Mouse (Mus musculus) midbrain, postnatal 0 days (tissue): Measurements from ENCODE around the gene Cib4. TPM values are rescaled to one million over a fixed set of nuclear protein-coding genes. Genes with fewer than 3 reads are reported as not detected.

ENCODE experiments used
- ATAC-seq: fragments of 200-750 bp; cut with Nextera tagmentation; 2 replicates; pipeline ENCODE4 v1.8.0; 2017; ENCODE audit warnings: moderate number of reproducible peaks, mild to moderate bottlenecking, moderate TSS enrichment, moderate library complexity; ENCODE audit not compliant: low FRiP score
- DNase-seq: peaks from one replicate; pipeline ENCODE4 v3.0.0-alpha.2; 2015; ENCODE audit warnings: low spot score
- H3K27ac ChIP-seq: fragments of 300-500 bp; sonication (generic); 2 replicates; pipeline ENCODE4 v1.5.1; 2014; ENCODE audit warnings: low read depth, mild to moderate bottlenecking, low read length, mixed read lengths
- H3K27me3 ChIP-seq: fragments of 300-500 bp; sonication (generic); 2 replicates; pipeline ENCODE4 v1.6.1; 2014; ENCODE audit warnings: low read length, control low read depth, mixed read lengths; ENCODE audit not compliant: insufficient read depth
- H3K36me3 ChIP-seq: fragments of 300-500 bp; sonication (generic); 2 replicates; pipeline ENCODE4 v1.6.1; 2014; ENCODE audit warnings: low read length, control low read depth, mixed read lengths; ENCODE audit not compliant: insufficient read depth
- H3K4me1 ChIP-seq: fragments of 300-500 bp; sonication (generic); 2 replicates; pipeline ENCODE4 v1.6.1; 2014; ENCODE audit warnings: mild to moderate bottlenecking, control low read depth, antibody characterized with exemption, low read length, mixed read lengths; ENCODE audit not compliant: insufficient read depth
- H3K4me2 ChIP-seq: fragments of 300-500 bp; sonication (generic); 2 replicates; pipeline ENCODE4 v1.6.1; 2014; ENCODE audit warnings: low read depth, mild to moderate bottlenecking, low read length, mixed read lengths; ENCODE audit not compliant: poor library complexity, severe bottlenecking
- H3K4me3 ChIP-seq: fragments of 300-500 bp; sonication (generic); 2 replicates; pipeline ENCODE4 v1.5.1; 2014; ENCODE audit warnings: low read depth, mild to moderate bottlenecking, low read length, moderate library complexity
- H3K9ac ChIP-seq: fragments of 300-500 bp; sonication (generic); replicated peaks from 2 replicates; pipeline ENCODE4 v1.6.1; 2014; ENCODE audit warnings: mild to moderate bottlenecking, low read length, moderate library complexity, mixed read lengths; ENCODE audit not compliant: poor library complexity, severe bottlenecking
- H3K9me3 ChIP-seq: fragments of 300-500 bp; sonication (generic); 2 replicates; pipeline ENCODE4 v1.6.1; 2016; ENCODE audit warnings: low read length, control low read depth
- CTCF ChIP-seq: IDR thresholded peaks from 2 replicates; pipeline ENCODE4 v1.5.1; 2016; ENCODE audit warnings: antibody characterized with exemption, mild to moderate bottlenecking
- WGBS: fragments of 180-500 bp; shearing (Covaris S2); extraction: QIAGEN DNeasy Blood & Tissue Kit; methylation state at CpG from one replicate; pipeline ENCODE4 v1.1.7; 2014; 5-methylcytosine and 5-hydroxymethylcytosine counted together
- polyA plus RNA-seq: library from polyadenylated mRNA; unstranded; fragments of >200 nt; fragmentation: Nextera tagmentation; extraction: Ambion mirVana; gene quantifications from 2 replicates; pipeline ENCODE4 v1.2.1, GENCODE M21; 2015
- total RNA-seq: library from RNA; depleted of rRNA; stranded (reverse); fragments of >200 nt; gene quantifications from 2 replicates; pipeline ENCODE4 v1.2.3, GENCODE M21; 2014

The Cib4 gene
- total and polyA plus RNA-seq, 2 experiments from 2014 or later, result not detected

DNA sequence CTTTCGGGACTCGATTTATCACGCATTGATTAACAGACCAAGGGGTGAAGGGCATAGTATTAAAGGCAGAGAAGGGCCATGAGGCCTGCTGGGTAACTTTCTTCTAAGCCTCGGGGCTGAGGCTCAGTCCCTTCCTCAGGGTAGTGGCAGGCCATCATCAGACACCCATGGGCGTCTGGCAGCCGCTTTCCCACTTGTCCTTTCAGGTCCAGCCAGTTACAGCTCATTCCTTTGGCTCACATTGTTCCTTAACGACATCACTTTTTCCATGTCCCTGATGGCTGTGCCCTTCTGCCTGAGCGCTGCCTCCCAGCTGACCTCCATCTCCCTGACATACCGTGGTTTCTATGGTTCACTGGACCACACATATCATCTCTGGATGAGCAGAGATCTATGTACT, 31.6 kb upstream of the Cib4 start:
- Histone ChIP-seq H3K27ac (no peak overlapping the region), H3K4me2 (no peak overlapping the region), H3K4me3 (no peak overlapping the region), H3K9me3 (no peaks in the 10 kb centered on the region), H3K27me3 (no peaks in the 10 kb centered on the region), H3K9ac (no peak overlapping the region), H3K36me3 (no peaks in the 10 kb centered on the region), H3K4me1 (no peaks in the 10 kb centered on the region)
- no peak for DNase-seq
- no peak for TF ChIP-seq CTCF
- 76% methylated on average over 9 of the region's 9 CpGs for WGBS
- no peak for ATAC-seq

DNA sequence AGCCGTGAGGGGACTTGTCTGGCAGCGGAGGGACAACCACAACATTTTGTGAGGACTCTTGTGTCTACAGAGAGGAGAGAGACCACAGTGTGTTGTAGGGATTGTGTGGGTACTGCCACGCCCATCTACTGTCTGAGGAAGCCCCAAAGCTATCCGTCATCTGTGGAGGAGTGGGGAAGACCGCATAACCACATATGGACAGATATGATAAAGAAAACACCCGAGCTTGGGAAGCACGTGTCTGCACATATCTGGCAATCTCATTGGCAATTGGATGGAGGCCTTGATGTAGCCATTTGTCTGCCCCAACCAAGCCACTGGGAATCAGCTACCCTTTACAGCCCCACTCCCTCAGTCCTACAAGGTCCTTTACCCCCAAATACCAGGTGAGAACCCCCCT, 30.6 kb upstream of the Cib4 start:
- Histone ChIP-seq H3K4me3 (no peak overlapping the region), H3K4me1 (no peaks in the 10 kb centered on the region), H3K9me3 (no peaks in the 10 kb centered on the region), H3K27me3 (no peaks in the 10 kb centered on the region), H3K9ac (no peak overlapping the region), H3K4me2 (no peak overlapping the region), H3K27ac (no peak overlapping the region), H3K36me3 (no peaks in the 10 kb centered on the region)
- TF ChIP-seq CTCF, result no peak
- ATAC-seq (no peak), DNase-seq (no peak)
- WGBS, result 82% methylated on average over 7 of the region's 7 CpGs

DNA sequence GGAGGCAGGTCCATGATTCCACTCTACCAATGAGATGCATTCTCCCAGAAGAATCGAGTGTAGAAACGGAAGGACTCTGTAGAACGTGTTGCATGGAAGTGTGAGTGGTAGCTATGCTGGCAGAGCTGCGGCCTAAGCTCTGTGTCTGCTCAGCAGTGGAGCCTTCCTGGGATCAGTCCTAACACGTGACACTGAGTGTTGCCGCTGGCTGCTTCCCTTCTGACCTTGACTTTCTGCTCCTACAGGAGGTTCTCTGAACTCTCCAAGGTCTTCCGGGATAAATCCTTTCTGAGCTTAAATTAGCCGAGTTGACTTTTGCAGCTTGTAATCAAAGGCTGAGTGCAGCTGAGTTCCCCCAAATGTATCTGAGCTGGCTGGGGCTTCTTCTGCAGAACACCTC, 28.7 kb upstream of the Cib4 start:
- ATAC-seq, result no peak
- TF ChIP-seq CTCF, result no peak
- Histone ChIP-seq H3K27me3 (no peaks in the 10 kb centered on the region), H3K9me3 (no peaks in the 10 kb centered on the region), H3K4me2 (no peak overlapping the region), H3K4me3 (no peak overlapping the region), H3K9ac (no peak overlapping the region), H3K4me1 (no peaks in the 10 kb centered on the region), H3K27ac (no peak overlapping the region), H3K36me3 (no peaks in the 10 kb centered on the region)
- no peak for DNase-seq
- WGBS, result 91% methylated on average over 8 of the region's 8 CpGs

GRCm38 (mm10) chr5:30571820-30572219, 26.2 kb upstream of the Cib4 start:
- H3K36me3 ChIP-seq, result no peaks in the 10 kb centered on the region
- no peak overlapping the region for H3K4me2 ChIP-seq
- no peaks in the 10 kb centered on the region for H3K27me3 ChIP-seq
- H3K9me3 ChIP-seq, result no peaks in the 10 kb centered on the region
- DNase-seq, result no peak
- no peak overlapping the region for H3K9ac ChIP-seq
- TF ChIP-seq CTCF, result no peak
- ATAC-seq, result no peak
- no peaks in the 10 kb centered on the region for H3K4me1 ChIP-seq
- H3K27ac ChIP-seq, result no peak overlapping the region
- no peak overlapping the region for H3K4me3 ChIP-seq
- 79% methylated on average over 5 of the region's 5 CpGs for WGBS

GRCm38 (mm10) chr5:30568479-30568878, 22.8 kb upstream of the Cib4 start:
- no peak for DNase-seq
- no peak overlapping the region for H3K4me3 ChIP-seq
- ATAC-seq, result no peak
- no peak overlapping the region for H3K9ac ChIP-seq
- no peak overlapping the region for H3K27ac ChIP-seq
- no peaks in the 10 kb centered on the region for H3K4me1 ChIP-seq
- H3K36me3 ChIP-seq, result no peaks in the 10 kb centered on the region
- TF ChIP-seq CTCF, result no peak
- H3K27me3 ChIP-seq, result no peaks in the 10 kb centered on the region
- no peak overlapping the region for H3K4me2 ChIP-seq
- H3K9me3 ChIP-seq, result no peaks in the 10 kb centered on the region
- 100% methylated on average over 1 of the region's 1 CpGs for WGBS

GRCm38 (mm10) chr5:30559986-30560493, 14.4 kb upstream of the Cib4 start:
- 32% methylated on average over 3 of the region's 3 CpGs for WGBS
- H3K9me3 ChIP-seq, result no peaks in the 10 kb centered on the region
- no peak overlapping the region for H3K4me3 ChIP-seq
- no peak overlapping the region for H3K9ac ChIP-seq
- TF ChIP-seq CTCF, result no peak
- no peak overlapping the region for H3K27ac ChIP-seq
- H3K4me2 ChIP-seq, result no peak overlapping the region
- H3K4me1 ChIP-seq, result no peaks in the 10 kb centered on the region
- no peaks in the 10 kb centered on the region for H3K36me3 ChIP-seq
- DNase-seq, result no peak
- no peaks in the 10 kb centered on the region for H3K27me3 ChIP-seq
- ATAC-seq, result no peak
